Comparison of ENCODE assay signal across 14 mouse cellular contexts in the genomic region with DNA sequence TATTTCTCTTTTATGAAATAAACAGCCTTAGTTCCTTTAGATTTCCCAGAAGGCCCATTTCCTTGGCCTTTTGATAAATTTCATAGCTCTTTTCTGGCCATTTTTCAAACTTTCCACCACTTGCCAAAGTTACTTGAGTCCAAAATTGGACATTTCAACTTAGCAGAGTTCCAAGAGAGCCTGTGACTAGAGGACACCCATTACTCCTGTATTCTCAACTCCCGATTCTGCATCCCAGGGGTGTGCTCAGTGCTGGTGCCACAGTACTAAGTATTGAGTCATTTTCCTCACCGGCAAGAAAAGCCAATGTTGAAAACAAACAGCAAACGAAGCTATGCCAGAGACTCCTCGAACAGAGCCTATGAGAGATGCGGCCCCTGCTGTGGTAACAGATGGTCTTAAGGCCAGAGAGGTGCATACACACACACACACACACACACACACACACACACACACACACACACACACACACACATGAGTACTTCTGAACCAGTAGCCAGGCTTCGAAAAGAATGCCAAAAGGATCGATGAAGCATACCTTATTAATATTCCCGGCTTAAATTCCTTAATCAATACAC.
DNase-seq lines count a peak whose midpoint lies in the region; ATAC-seq and TF ChIP-seq lines count a peak whose summit lies in the region.
"Had no signal": no experiment of that assay in that cellular context is flagged by ENCODE, and none has a peak within 500 bp of the region (broad histone marks: within the 10 kb centered on the region; RNA-seq: fewer than 3 reads in every experiment).

No protein-coding gene starts in this region.

- intact Hi-C loops in heart, postnatal 14 days (cut with DNase I): no loop called here

- no peak overlapping the region for H3K4me2 ChIP-seq in midbrain, postnatal 0 days (ENCODE audit: low read depth, low read length, poor library complexity, severe bottlenecking)
- H3K4me2 ChIP-seq in midbrain, embryonic 13.5 days (replicated peaks): no peak overlapping the region

- H3K36me3 ChIP-seq in midbrain, postnatal 0 days (ENCODE audit: insufficient read depth, low read length): no peaks in the 10 kb centered on the region
- no peaks in the 10 kb centered on the region for H3K36me3 ChIP-seq in midbrain, embryonic 13.5 days

- H3K4me3 ChIP-seq in midbrain, postnatal 0 days (ENCODE audit: low read depth, low read length): no peak overlapping the region
- no peak overlapping the region for H3K4me3 ChIP-seq in midbrain, embryonic 13.5 days (replicated peaks)
- H3K4me3 ChIP-seq: myocyte had no signal

- H3K27ac ChIP-seq in midbrain, postnatal 0 days (ENCODE audit: low read depth, low read length): no peak overlapping the region
- H3K27ac ChIP-seq in midbrain, embryonic 13.5 days: no peak overlapping the region
- H3K27ac ChIP-seq: liver, embryonic 14.5 days had no signal

- WGBS in midbrain, postnatal 0 days: 62% methylated on average over 8 of the region's 8 CpGs
- 58% methylated on average over 8 of the region's 8 CpGs for WGBS in midbrain, embryonic 13.5 days

- H3K9ac ChIP-seq in midbrain, postnatal 0 days (replicated peaks; ENCODE audit: low read length, poor library complexity, severe bottlenecking): no peak overlapping the region
- H3K9ac ChIP-seq in midbrain, embryonic 13.5 days (replicated peaks): no peak overlapping the region
- H3K9ac ChIP-seq: forebrain, postnatal 0 days; liver, embryonic 14.5 days had no signal

- H3K4me1 ChIP-seq in midbrain, postnatal 0 days (ENCODE audit: insufficient read depth, low read length): no peaks in the 10 kb centered on the region
- H3K4me1 ChIP-seq in midbrain, embryonic 13.5 days (replicated peaks): no peaks in the 10 kb centered on the region

- peaks cover 5% of the 10 kb centered on the region; the same call in 1 of the 2 replicates for H3K9me3 ChIP-seq in midbrain, postnatal 0 days (ENCODE audit: low read length)
- peaks cover 3% of the 10 kb centered on the region; the same call in 1 of the 2 replicates for H3K9me3 ChIP-seq in midbrain, embryonic 13.5 days

- TF ChIP-seq CTCF in midbrain, postnatal 0 days (IDR thresholded peaks at IDR 0.05): no peak

- no peaks in the 10 kb centered on the region for H3K27me3 ChIP-seq in midbrain, postnatal 0 days (ENCODE audit: insufficient read depth, low read length)
- H3K27me3 ChIP-seq in midbrain, embryonic 13.5 days: no peaks in the 10 kb centered on the region

- DNase-seq in heart, adult 8-10 months (ENCODE audit: low spot score): peak; percentile 52
- no peak for DNase-seq in heart, postnatal 14 days
- DNase-seq in midbrain, postnatal 0 days (ENCODE audit: low spot score): peak; percentile 31
- peak; percentile 88 to 93 for DNase-seq in cerebellum, postnatal 10 days
- no peak for DNase-seq in urinary bladder, postnatal 25 days (ENCODE audit: low spot score)
- DNase-seq in testis, postnatal 14 days (ENCODE audit: low spot score): no peak
- DNase-seq in right cerebral cortex, adult 18-20 months: no peak
- DNase-seq: forebrain, postnatal 0 days; kidney, postnatal 36 days; lung, postnatal 4 days had no signal

- no peak for ATAC-seq in midbrain, postnatal 0 days (ENCODE audit: low FRiP score)
- ATAC-seq in midbrain, embryonic 13.5 days: no peak
- ATAC-seq: forebrain, postnatal 0 days; inflammation-experienced regulatory T-cells, adult 6 months had no signal

Comparison
In these comparisons a context has a peak if more than half of its experiments do, and no peak if none do; other contexts are left out.
1. DNase-seq: peak in heart, adult 8-10 months (single experiment), midbrain, postnatal 0 days (single experiment) and cerebellum, postnatal 10 days (2 of 2); none in heart, postnatal 14 days (0 of 2), urinary bladder, postnatal 25 days (single experiment), testis, postnatal 14 days (single experiment) and right cerebral cortex, adult 18-20 months (single experiment).